Mouse (Mus musculus): ENCODE measurements at regions not wholly inside any gene's neighbourhood (a gene's known extent, or its start where the extent isn't known, plus 50 kb on each side); places are given as distances from the start of the nearest gene placed in this dataset.

GRCm38 (mm10) chr8:18422846-18423245, 555.2 kb downstream of the Defb40 start:
- no peak overlapping the region for H3K9ac ChIP-seq (ENCODE audit: low read depth, poor library complexity, severe bottlenecking)
- no peaks in the 10 kb centered on the region for H3K4me1 ChIP-seq (ENCODE audit: control insufficient read depth, insufficient read depth, low read length)
- no peaks in the 10 kb centered on the region for H3K36me3 ChIP-seq (ENCODE audit: control insufficient read depth, insufficient read depth, low read length, poor library complexity, severe bottlenecking)
- TF ChIP-seq EP300 (IDR thresholded peaks at IDR 0.05; ENCODE audit: insufficient read depth, low read depth, low read length) (no peak), CTCF (IDR thresholded peaks at IDR 0.05; ENCODE audit: low read depth, low read length) (no peak)
- peaks cover 1% of the 10 kb centered on the region for H3K27me3 ChIP-seq (ENCODE audit: control insufficient read depth, insufficient read depth, low read length, poor library complexity, severe bottlenecking)
- H3K4me3 ChIP-seq (ENCODE audit: low read depth, low read length), result no peak overlapping the region
- H3K9me3 ChIP-seq (replicated peaks; ENCODE audit: control insufficient read depth, insufficient read depth, low read length, poor library complexity, severe bottlenecking), result 0 out of 2 replicates have a peak, but pooled peaks cover 4% of the 10 kb centered on the region
- no peak overlapping the region for H3K27ac ChIP-seq (ENCODE audit: insufficient read depth, low read length)

GRCm38 (mm10) chr8:18412470-18412869, 565.6 kb downstream of the Defb40 start:
- Histone ChIP-seq H3K9ac (ENCODE audit: low read depth, poor library complexity, severe bottlenecking) (no peak overlapping the region), H3K27ac (ENCODE audit: insufficient read depth, low read length) (no peak overlapping the region), H3K27me3 (ENCODE audit: control insufficient read depth, insufficient read depth, low read length, poor library complexity, severe bottlenecking) (peaks cover 1% of the 10 kb centered on the region; the same call in 1 of the 2 replicates), H3K4me1 (ENCODE audit: control insufficient read depth, insufficient read depth, low read length) (no peaks in the 10 kb centered on the region), H3K36me3 (ENCODE audit: control insufficient read depth, insufficient read depth, low read length, poor library complexity, severe bottlenecking) (no peaks in the 10 kb centered on the region), H3K4me3 (ENCODE audit: low read depth, low read length) (no peak overlapping the region), H3K9me3 (replicated peaks; ENCODE audit: control insufficient read depth, insufficient read depth, low read length, poor library complexity, severe bottlenecking) (no peaks in the 10 kb centered on the region)
- no peak for TF ChIP-seq EP300 (IDR thresholded peaks at IDR 0.05; ENCODE audit: insufficient read depth, low read depth, low read length)
- no peak for TF ChIP-seq POLR2A (IDR thresholded peaks at IDR 0.05; ENCODE audit: insufficient read depth, low read length)
- TF ChIP-seq CTCF (IDR thresholded peaks at IDR 0.05; ENCODE audit: low read depth, low read length), result no peak

- Histone ChIP-seq H3K4me3 (ENCODE audit: low read depth, low read length) (no peak overlapping the region), H3K4me1 (ENCODE audit: control insufficient read depth, insufficient read depth, low read length) (no peaks in the 10 kb centered on the region), H3K9ac (ENCODE audit: low read depth, poor library complexity, severe bottlenecking) (no peak overlapping the region), H3K36me3 (ENCODE audit: control insufficient read depth, insufficient read depth, low read length, poor library complexity, severe bottlenecking) (no peaks in the 10 kb centered on the region), H3K27me3 (ENCODE audit: control insufficient read depth, insufficient read depth, low read length, poor library complexity, severe bottlenecking) (no peaks in the 10 kb centered on the region; the same call in none of the 2 replicates), H3K27ac (ENCODE audit: insufficient read depth, low read length) (no peak overlapping the region), H3K9me3 (replicated peaks; ENCODE audit: control insufficient read depth, insufficient read depth, low read length, poor library complexity, severe bottlenecking) (no peaks in the 10 kb centered on the region)
- TF ChIP-seq CTCF (IDR thresholded peaks at IDR 0.05; ENCODE audit: low read depth, low read length), result no peak
- no peak for TF ChIP-seq POLR2A (IDR thresholded peaks at IDR 0.05; ENCODE audit: insufficient read depth, low read length)
- TF ChIP-seq EP300 (IDR thresholded peaks at IDR 0.05; ENCODE audit: insufficient read depth, low read depth, low read length), result no peak
Observed at GRCm38 (mm10) chr8:18406446-18406845, 571.6 kb downstream of the Defb40 start.

- no peak overlapping the region for H3K4me3 ChIP-seq (ENCODE audit: low read depth, low read length)
- no peak overlapping the region for H3K9ac ChIP-seq (ENCODE audit: low read depth, poor library complexity, severe bottlenecking)
- H3K4me1 ChIP-seq (ENCODE audit: control insufficient read depth, insufficient read depth, low read length), result no peaks in the 10 kb centered on the region
- no peak overlapping the region for H3K27ac ChIP-seq (ENCODE audit: insufficient read depth, low read length)
- H3K36me3 ChIP-seq (ENCODE audit: control insufficient read depth, insufficient read depth, low read length, poor library complexity, severe bottlenecking), result no peaks in the 10 kb centered on the region
- TF ChIP-seq EP300 (IDR thresholded peaks at IDR 0.05; ENCODE audit: insufficient read depth, low read depth, low read length) (no peak), CTCF (IDR thresholded peaks at IDR 0.05; ENCODE audit: low read depth, low read length) (peak; percentile 92)
- no peaks in the 10 kb centered on the region for H3K27me3 ChIP-seq (ENCODE audit: control insufficient read depth, insufficient read depth, low read length, poor library complexity, severe bottlenecking)
- no peaks in the 10 kb centered on the region for H3K9me3 ChIP-seq (replicated peaks; ENCODE audit: control insufficient read depth, insufficient read depth, low read length, poor library complexity, severe bottlenecking)
Observed at GRCm38 (mm10) chr8:18388353-18388752, 589.7 kb downstream of the Defb40 start.

- no peaks in the 10 kb centered on the region for H3K36me3 ChIP-seq (ENCODE audit: control insufficient read depth, insufficient read depth, low read length, poor library complexity, severe bottlenecking)
Observed at GRCm38 (mm10) chr8:18381615-18382178, 596.4 kb downstream of the Defb40 start.

GRCm38 (mm10) chr8:18348716-18349115, 629.3 kb downstream of the Defb40 start:
- no peak for TF ChIP-seq EP300 (IDR thresholded peaks at IDR 0.05; ENCODE audit: insufficient read depth, low read depth, low read length)
- no peak for TF ChIP-seq CTCF (IDR thresholded peaks at IDR 0.05; ENCODE audit: low read depth, low read length)
- TF ChIP-seq POLR2A (IDR thresholded peaks at IDR 0.05; ENCODE audit: insufficient read depth, low read length), result no peak
- no peaks in the 10 kb centered on the region for H3K9me3 ChIP-seq (replicated peaks; ENCODE audit: control insufficient read depth, insufficient read depth, low read length, poor library complexity, severe bottlenecking)
- H3K27me3 ChIP-seq (ENCODE audit: control insufficient read depth, insufficient read depth, low read length, poor library complexity, severe bottlenecking), result no peaks in the 10 kb centered on the region

More at GRCm38 (mm10) chr8:18381615-18382178, 596.4 kb downstream of the Defb40 start:
- Histone ChIP-seq H3K27me3 (ENCODE audit: control insufficient read depth, insufficient read depth, low read length, poor library complexity, severe bottlenecking) (no peaks in the 10 kb centered on the region), H3K9me3 (replicated peaks; ENCODE audit: control insufficient read depth, insufficient read depth, low read length, poor library complexity, severe bottlenecking) (no peaks in the 10 kb centered on the region), H3K27ac (ENCODE audit: insufficient read depth, low read length) (no peak overlapping the region), H3K4me3 (ENCODE audit: low read depth, low read length) (no peak overlapping the region), H3K4me1 (ENCODE audit: control insufficient read depth, insufficient read depth, low read length) (no peaks in the 10 kb centered on the region), H3K9ac (ENCODE audit: low read depth, poor library complexity, severe bottlenecking) (no peak overlapping the region)
- no peak for TF ChIP-seq POLR2A (IDR thresholded peaks at IDR 0.05; ENCODE audit: insufficient read depth, low read length)
- no peak for TF ChIP-seq CTCF (IDR thresholded peaks at IDR 0.05; ENCODE audit: low read depth, low read length)
- no peak for TF ChIP-seq EP300 (IDR thresholded peaks at IDR 0.05; ENCODE audit: insufficient read depth, low read depth, low read length)

More at GRCm38 (mm10) chr8:18348716-18349115, 629.3 kb downstream of the Defb40 start:
- Histone ChIP-seq H3K36me3 (ENCODE audit: control insufficient read depth, insufficient read depth, low read length, poor library complexity, severe bottlenecking) (no peaks in the 10 kb centered on the region), H3K4me3 (ENCODE audit: low read depth, low read length) (no peak overlapping the region), H3K9ac (ENCODE audit: low read depth, poor library complexity, severe bottlenecking) (no peak overlapping the region), H3K27ac (ENCODE audit: insufficient read depth, low read length) (no peak overlapping the region), H3K4me1 (ENCODE audit: control insufficient read depth, insufficient read depth, low read length) (no peaks in the 10 kb centered on the region)
